Mouse (Mus musculus): Measurements from ENCODE around the gene Gm3448. TPM values are rescaled to one million over a fixed set of nuclear protein-coding genes. Genes with fewer than 3 reads are reported as not detected.
"Not testable (repeated sequence)": the region's sequence is repeated elsewhere in the genome, so short reads cannot be mapped to it uniquely, and the experiment has no call there.

Gene Gm3448
- polyA plus RNA-seq, 1 experiment from 2014 or later, result 5.5 TPM

DNA sequence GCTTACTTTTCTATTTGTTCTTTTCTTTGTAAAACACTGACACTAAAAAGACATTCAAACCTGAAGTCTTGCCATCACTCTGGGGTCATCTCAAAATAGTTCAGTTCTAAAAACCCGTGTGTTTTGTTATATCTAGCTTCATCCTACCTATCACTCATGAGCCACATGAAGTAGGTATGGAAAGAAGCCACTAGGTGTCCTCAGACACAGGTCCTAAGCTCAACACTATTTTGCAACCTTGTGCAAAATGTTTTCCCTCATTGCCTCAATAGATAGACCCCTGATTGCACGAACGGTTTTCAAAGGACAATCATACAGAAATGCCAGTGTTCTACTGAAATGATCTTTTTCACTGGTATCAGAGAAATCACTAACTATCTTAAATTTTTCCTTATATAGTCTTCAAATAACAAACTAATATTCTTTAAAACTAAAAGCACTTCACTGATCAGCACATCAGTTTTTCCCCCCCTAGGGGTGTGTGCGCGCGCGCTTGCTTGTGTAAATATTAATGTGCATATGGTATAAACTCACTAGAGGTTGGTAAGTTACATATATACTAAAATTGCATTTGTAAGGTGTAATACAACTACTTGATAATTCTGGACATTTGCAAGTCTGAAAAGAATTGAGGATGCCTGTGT, 63.5 kb downstream of the Gm3448 start:
- peak; percentile 2; the same call in 1 of the 2 replicates for ATAC-seq (replicated peaks)
- not testable (repeated sequence) for H3K9me3 ChIP-seq; H3K27ac ChIP-seq (replicated peaks); H3K4me3 ChIP-seq; H3K27me3 ChIP-seq; H3K9ac ChIP-seq (replicated peaks); H3K4me1 ChIP-seq; H3K36me3 ChIP-seq
- peak overlapping the region; percentile 28; the same call in 1 of the 2 replicates for H3K4me2 ChIP-seq (replicated peaks)
- WGBS, result 2% methylated on average over 4 of the region's 7 CpGs

DNA sequence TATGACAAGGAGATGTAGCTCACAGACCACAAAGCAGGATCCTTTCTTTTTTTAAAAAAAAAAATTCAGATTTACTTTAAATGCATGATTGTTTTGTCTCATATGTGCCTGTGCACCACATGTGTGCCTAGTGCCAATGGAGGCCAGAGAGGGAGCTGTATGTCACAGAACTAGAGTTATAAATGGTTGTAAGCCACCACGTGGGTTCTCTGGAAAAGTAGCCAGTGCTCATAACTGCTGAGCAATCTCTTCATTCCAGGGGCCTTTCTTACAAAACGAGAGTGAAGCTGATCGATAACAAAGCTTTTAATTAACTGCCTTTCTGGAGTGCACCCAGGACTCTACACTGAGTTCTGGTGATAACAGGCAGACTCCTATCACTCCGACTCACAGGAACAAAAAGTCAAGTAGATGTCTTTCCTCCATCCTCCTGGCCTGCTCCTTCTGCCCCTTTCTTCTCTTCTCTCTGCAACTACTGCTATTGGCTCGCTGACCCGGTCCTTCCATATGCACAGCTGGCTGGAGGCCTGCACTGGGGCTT, 72.9 kb downstream of the Gm3448 start:
- H3K4me3 ChIP-seq; H3K27me3 ChIP-seq; H3K36me3 ChIP-seq; H3K4me2 ChIP-seq (replicated peaks); H3K4me1 ChIP-seq; H3K9ac ChIP-seq (replicated peaks); H3K9me3 ChIP-seq; H3K27ac ChIP-seq (replicated peaks); ATAC-seq (replicated peaks): not testable (repeated sequence)
- WGBS, result no CpG with 5 or more reads among the region's 6 CpGs

DNA sequence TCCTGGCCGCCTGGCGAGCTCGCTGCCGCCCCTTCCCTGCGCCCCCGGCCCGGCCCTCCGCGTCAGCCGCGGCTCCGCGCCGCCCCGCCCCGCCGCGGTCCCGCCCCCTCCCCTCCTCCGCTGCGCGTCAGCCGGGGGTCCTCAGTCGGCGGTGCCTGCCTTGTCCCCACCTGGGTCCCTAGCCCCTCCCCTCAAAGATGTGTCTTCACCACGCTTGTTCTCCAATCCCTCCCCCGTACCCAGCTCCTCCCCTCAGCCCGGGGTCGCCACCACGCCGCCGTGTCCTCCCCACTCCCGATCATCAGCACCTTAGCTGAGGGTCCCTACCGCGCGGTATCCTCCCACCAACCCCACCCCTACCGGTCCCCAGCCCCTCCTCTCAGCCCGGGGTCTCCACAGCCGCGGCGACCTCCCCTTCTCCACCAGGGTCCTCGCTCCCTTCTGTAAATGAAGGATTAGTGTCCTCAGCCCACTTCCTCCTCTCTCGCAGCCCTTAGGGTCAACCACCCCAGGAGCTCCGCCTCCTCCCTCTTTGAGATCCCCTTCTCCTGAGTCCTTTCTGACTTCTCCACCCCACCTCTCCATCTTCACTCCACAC, 79.7 kb downstream of the Gm3448 start:
- WGBS, result no CpG with 5 or more reads among the region's 44 CpGs
- not testable (repeated sequence) for H3K9ac ChIP-seq (replicated peaks)

DNA sequence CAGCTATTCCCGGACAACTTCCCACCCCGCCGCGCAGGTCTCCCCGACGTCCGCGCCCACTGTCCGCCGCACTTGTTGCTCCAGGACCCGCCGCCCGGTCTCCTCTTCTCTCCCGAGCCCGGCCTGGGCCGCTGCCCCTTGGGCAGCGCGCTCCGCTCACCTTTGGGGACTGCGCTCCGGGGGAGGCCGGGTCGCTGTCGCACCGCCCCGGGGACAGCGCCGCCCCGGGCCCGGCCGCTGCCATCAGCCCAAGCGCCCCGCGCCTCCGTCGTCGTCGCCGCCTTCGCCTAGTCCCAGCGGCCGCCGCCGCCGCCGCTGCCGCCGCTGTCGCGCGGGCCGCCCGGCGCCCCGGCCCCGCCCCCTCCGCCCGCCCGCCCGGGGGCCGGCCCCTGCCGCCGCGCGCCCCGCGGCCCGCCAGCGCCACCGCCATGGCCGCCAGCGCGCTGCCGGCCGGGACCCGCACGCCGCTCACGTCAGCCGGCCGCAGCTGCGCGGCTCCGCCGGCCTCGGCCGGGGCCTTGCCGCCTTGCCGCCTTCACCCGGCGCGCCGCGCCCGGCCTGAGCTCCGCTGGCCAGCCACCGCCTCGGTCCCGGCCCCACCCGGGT, 80.3 kb downstream of the Gm3448 start, which contains the start of gene Phf10:
TSS of gene Phf10 (minus strand) at position 323 of the 606 bp plus-strand sequence.
- H3K4me1 ChIP-seq, result peaks cover 15% of the 10 kb centered on the region
- WGBS, result 1% methylated on average over 39 of the region's 100 CpGs
- H3K4me2 ChIP-seq (replicated peaks), result peak within 1 kb of the TSS; percentile 86
- peak; percentile 74 for ATAC-seq (replicated peaks)
- H3K9ac ChIP-seq (replicated peaks), result peak within 1 kb of the TSS; percentile 71
- not testable (repeated sequence) for H3K9me3 ChIP-seq; H3K27me3 ChIP-seq; H3K27ac ChIP-seq (replicated peaks); H3K36me3 ChIP-seq
- H3K4me3 ChIP-seq, result peak within 1 kb of the TSS; percentile 76

More for the DNA sequence above, 79.7 kb downstream of the Gm3448 start:
- ATAC-seq (replicated peaks), result peak; percentile 94
- not testable (repeated sequence) for H3K4me3 ChIP-seq; H3K4me2 ChIP-seq (replicated peaks); H3K36me3 ChIP-seq; H3K27me3 ChIP-seq; H3K27ac ChIP-seq (replicated peaks); H3K9me3 ChIP-seq
- peaks cover 15% of the 10 kb centered on the region for H3K4me1 ChIP-seq

DNA sequence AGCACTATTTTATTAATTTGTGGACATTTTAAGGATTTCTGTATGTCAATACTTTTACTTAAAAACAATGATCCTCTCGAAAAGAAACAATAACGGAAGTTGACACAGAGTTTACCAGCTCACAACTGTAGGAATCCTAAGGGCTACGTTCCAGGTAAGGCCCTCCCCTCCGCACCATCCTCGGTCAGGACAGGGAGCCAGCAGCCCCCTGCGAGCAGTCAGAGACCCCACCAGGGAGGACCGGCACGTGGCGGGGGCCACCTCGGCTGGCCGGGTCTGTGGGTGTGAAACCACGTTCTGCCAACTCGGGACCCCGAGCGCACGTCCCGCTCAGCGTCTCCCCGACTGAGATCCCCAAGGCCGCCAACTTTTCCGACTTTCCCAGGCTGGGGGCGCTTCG, 80.8 kb downstream of the Gm3448 start:
- Histone ChIP-seq H3K4me2 (replicated peaks) (peak overlapping the region; percentile 86), H3K36me3 (0 out of 2 replicates have a peak, but pooled peaks cover 6% of the 10 kb centered on the region), H3K4me1 (peaks cover 15% of the 10 kb centered on the region), H3K9ac (replicated peaks) (peak overlapping the region; percentile 71), H3K4me3 (peak overlapping the region; percentile 76), H3K9me3 (no peaks in the 10 kb centered on the region), H3K27ac (replicated peaks) (no peak overlapping the region), H3K27me3 (no peaks in the 10 kb centered on the region)
- peak; percentile 12 for ATAC-seq (replicated peaks)
- under 1% methylated on average over 22 of the region's 23 CpGs for WGBS

DNA sequence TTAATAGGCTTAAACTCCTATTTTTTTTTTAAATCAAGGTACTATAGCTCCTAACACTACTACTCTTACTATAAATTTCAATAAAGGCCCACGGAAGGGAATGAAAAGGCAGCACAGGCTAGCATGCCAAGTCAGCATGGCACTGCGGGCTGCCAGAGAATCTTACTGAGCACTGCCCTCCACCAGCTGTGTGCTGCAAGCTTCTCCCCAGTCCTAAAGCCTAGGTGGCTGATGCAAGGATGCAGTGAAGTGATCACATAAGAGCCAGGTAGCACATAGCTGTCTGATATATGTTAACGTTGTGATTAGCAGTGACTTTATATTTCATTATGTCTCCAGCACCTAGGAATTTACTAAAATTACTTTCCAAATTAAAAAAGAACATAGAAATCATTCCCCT, 81.4 kb downstream of the Gm3448 start:
- Histone ChIP-seq H3K36me3 (0 out of 2 replicates have a peak, but pooled peaks cover 6% of the 10 kb centered on the region), H3K4me3 (peak overlapping the region; percentile 29), H3K4me2 (replicated peaks) (peak overlapping the region; percentile 44), H3K9me3 (no peaks in the 10 kb centered on the region), H3K9ac (replicated peaks) (peak overlapping the region; percentile 41), H3K27ac (replicated peaks) (no peak overlapping the region), H3K27me3 (no peaks in the 10 kb centered on the region), H3K4me1 (peaks cover 15% of the 10 kb centered on the region)
- no peak for ATAC-seq (replicated peaks)
- WGBS, result 15% methylated on average over 3 of the region's 3 CpGs

DNA sequence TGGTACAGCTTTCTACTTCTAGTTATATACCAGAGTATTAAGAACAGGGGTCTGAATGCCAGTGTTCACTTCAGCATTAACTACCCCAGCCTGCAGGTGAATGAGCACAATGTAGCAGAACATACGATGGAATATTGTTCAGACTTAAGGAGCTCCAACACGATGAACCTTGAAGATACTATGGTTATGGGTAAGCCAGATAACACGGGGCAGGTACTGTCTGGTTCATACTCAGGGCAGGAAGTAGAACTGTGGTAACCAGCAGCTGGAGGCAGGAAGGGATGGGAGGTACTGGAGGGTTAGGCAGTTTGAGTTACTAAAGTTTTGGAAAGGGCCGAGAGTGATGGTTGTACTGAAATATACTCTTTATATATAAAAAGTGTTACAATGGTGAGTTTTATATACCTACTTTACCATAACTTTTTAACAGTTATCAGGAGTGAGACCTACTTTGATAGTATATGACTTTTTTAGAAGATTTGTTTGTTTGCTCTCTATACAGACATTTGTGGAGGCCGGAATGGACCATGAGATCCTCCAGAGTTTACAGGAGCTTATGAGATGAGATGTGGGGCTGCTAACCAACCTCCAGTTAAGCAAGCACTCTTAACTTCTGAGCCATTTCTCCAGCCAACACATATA, 82.5 kb downstream of the Gm3448 start:
- Histone ChIP-seq H3K27me3 (no peaks in the 10 kb centered on the region), H3K9ac (replicated peaks) (no peak overlapping the region), H3K4me2 (replicated peaks) (no peak overlapping the region), H3K4me1 (peaks cover 15% of the 10 kb centered on the region), H3K27ac (replicated peaks) (no peak overlapping the region), H3K9me3 (no peaks in the 10 kb centered on the region), H3K36me3 (peaks cover 12% of the 10 kb centered on the region), H3K4me3 (no peak overlapping the region)
- ATAC-seq (replicated peaks), result no peak
- 92% methylated on average over 5 of the region's 5 CpGs for WGBS

DNA sequence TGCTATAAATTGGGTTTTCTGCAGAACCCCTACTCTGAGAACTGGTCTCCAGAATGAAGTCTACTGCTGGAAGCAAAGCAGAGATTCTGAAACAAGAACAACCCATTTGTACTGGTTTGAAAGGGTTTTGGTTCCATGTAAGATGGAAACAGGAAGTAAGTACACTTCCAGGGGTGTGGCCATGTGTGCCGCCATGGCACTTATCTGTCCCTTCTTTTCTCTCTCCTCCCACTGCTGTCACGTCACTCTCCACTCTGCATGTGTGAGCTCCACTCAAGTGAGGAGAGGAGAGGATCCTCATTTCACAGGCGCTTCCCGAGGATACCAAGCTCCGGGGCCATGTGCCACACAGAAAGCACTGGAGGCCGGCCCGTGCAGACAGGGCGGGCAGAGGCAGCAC, 87.9 kb downstream of the Gm3448 start:
- Histone ChIP-seq H3K27ac (replicated peaks) (no peak overlapping the region), H3K9ac (replicated peaks) (no peak overlapping the region), H3K36me3 (peaks cover 52% of the 10 kb centered on the region), H3K9me3 (no peaks in the 10 kb centered on the region), H3K4me1 (0 out of 2 replicates have a peak, but pooled peaks cover 1% of the 10 kb centered on the region), H3K27me3 (no peaks in the 10 kb centered on the region), H3K4me2 (replicated peaks) (no peak overlapping the region), H3K4me3 (no peak overlapping the region)
- WGBS, result 93% methylated on average over 8 of the region's 8 CpGs
- ATAC-seq (replicated peaks), result no peak

DNA sequence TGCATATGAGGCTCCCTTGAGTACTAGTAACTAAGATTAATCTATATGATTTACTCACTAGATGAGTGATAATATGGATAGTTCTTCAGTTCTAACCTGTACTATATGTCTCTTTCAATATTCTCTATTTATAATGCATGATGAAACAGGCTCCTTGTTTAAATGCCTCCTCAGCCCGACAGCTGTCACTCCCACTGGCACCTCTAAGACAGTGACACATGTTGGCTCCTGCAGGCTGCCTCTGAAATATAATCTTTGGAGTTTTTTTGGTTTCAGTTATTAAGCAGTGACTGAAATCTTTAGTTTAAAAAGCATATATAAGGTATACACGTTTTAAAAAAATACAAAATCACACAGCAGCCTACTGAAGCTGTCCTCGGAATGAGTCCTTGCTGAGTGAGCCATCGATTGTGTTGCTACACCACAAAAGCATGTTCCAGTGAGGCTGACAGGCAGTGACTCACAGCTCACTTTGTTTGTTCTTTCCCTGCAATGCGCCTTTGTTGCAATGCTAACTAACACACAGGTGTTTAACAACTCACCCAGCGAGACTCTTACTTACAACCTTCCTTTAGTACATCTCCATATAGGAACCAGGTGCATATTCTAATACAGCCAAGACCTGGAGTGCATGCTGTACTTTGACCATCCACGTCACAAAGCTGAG, 92.0 kb downstream of the Gm3448 start:
- Histone ChIP-seq H3K36me3 (peaks cover 61% of the 10 kb centered on the region), H3K27ac (replicated peaks) (no peak overlapping the region), H3K9ac (replicated peaks) (no peak overlapping the region), H3K27me3 (no peaks in the 10 kb centered on the region), H3K4me2 (replicated peaks) (no peak overlapping the region), H3K4me1 (peaks cover 12% of the 10 kb centered on the region), H3K4me3 (no peak overlapping the region), H3K9me3 (no peaks in the 10 kb centered on the region)
- ATAC-seq (replicated peaks), result no peak
- 88% methylated on average over 7 of the region's 7 CpGs for WGBS

All from forebrain, embryonic 15.5 days (tissue).